Mouse (Mus musculus): ENCODE data around the gene Gtse1. TPM values are rescaled to one million over a fixed set of nuclear protein-coding genes. Genes with fewer than 3 reads are reported as not detected.

Gene Gtse1
- polyA plus RNA-seq, 1 experiment from 2014 or later = 2.3 TPM

Other genes with a start within 250 kb of the Gtse1 start
- gene Ppara, start 124.8 kb upstream of the Gtse1 start, polyA plus RNA-seq (2014; fragmentation: Nextera tagmentation; extraction: Ambion mirVana) = 0.75 and 1.3 TPM in 2 replicates
- 15.4 and 19.2 TPM in 2 replicates for gene Cdpf1, start 48.0 kb upstream of the Gtse1 start, polyA plus RNA-seq (2014; fragmentation: Nextera tagmentation; extraction: Ambion mirVana)
- 0.03 and 0.18 TPM in 2 replicates for gene Pkdrej, start 38.0 kb upstream of the Gtse1 start, polyA plus RNA-seq (2014; fragmentation: Nextera tagmentation; extraction: Ambion mirVana)
- gene Ttc38, start 27.4 kb upstream of the Gtse1 start, polyA plus RNA-seq (2014; fragmentation: Nextera tagmentation; extraction: Ambion mirVana) = 3.1 and 3.5 TPM in 2 replicates
- 34.2 TPM in 2 replicates for gene Trmu, start 19.6 kb downstream of the Gtse1 start, polyA plus RNA-seq (2014; fragmentation: Nextera tagmentation; extraction: Ambion mirVana)
- gene Celsr1, start 174.0 kb downstream of the Gtse1 start, polyA plus RNA-seq (2014; fragmentation: Nextera tagmentation; extraction: Ambion mirVana) = 2.4 and 2.6 TPM in 2 replicates
- 17.1 and 23.6 TPM in 2 replicates for gene Gramd4, start 197.9 kb downstream of the Gtse1 start, polyA plus RNA-seq (2014; fragmentation: Nextera tagmentation; extraction: Ambion mirVana)

Measured in neural tube, embryonic 14.5 days (tissue).